16 mouse cellular contexts compared by ENCODE assay signal in genomic region chr16:10702399-10702798, GRCm38 (mm10).
DNase-seq lines count a peak whose midpoint lies in the region; ATAC-seq and TF ChIP-seq lines count a peak whose summit lies in the region.
"Had no signal": no experiment of that assay in that cellular context is flagged by ENCODE, and none has a peak within 500 bp of the region (broad histone marks: within the 10 kb centered on the region; RNA-seq: fewer than 3 reads in every experiment).

No protein-coding gene starts in this region.

- no peaks in the 10 kb centered on the region for H3K9me3 ChIP-seq in lung, postnatal 0 days (ENCODE audit: low read length)
- H3K9me3 ChIP-seq: hindbrain, embryonic 10.5 days; limb, embryonic 12.5 days; midbrain, embryonic 12.5 days had no signal

- no peak for TF ChIP-seq CTCF in lung, postnatal 0 days (IDR thresholded peaks at IDR 0.05)

- no peak overlapping the region for H3K9ac ChIP-seq in lung, postnatal 0 days (replicated peaks; ENCODE audit: low read depth)
- H3K9ac ChIP-seq: limb, embryonic 12.5 days; midbrain, embryonic 12.5 days had no signal

- no peaks in the 10 kb centered on the region for H3K27me3 ChIP-seq in lung, postnatal 0 days (replicated peaks; ENCODE audit: insufficient read depth, low read length)
- H3K27me3 ChIP-seq: limb, embryonic 12.5 days; midbrain, embryonic 12.5 days had no signal

- ATAC-seq in lung, postnatal 0 days = no peak

- H3K4me1 ChIP-seq in lung, postnatal 0 days (ENCODE audit: insufficient read depth, low read depth, low read length) = peaks cover 5% of the 10 kb centered on the region; the same call in 1 of the 2 replicates
- H3K4me1 ChIP-seq: midbrain, embryonic 12.5 days had no signal

- no peaks in the 10 kb centered on the region for H3K36me3 ChIP-seq in lung, postnatal 0 days (ENCODE audit: insufficient read depth, low read length)
- H3K36me3 ChIP-seq: hindbrain, embryonic 10.5 days; limb, embryonic 12.5 days; midbrain, embryonic 12.5 days had no signal

- H3K4me3 ChIP-seq in lung, postnatal 0 days (ENCODE audit: low read depth, low read length) = no peak overlapping the region
- H3K4me3 ChIP-seq: hindbrain, embryonic 10.5 days; limb, embryonic 12.5 days; midbrain, embryonic 12.5 days had no signal

- WGBS in lung, postnatal 0 days = 61% methylated on average over 2 of the region's 2 CpGs

- peak; percentile 56 for DNase-seq in embryo, embryonic 10.5 days (ENCODE audit: low spot score)
- DNase-seq in embryo, embryonic 9.5 days (ENCODE audit: extremely low spot score) = no peak
- peak; percentile 46 for DNase-seq in lung, postnatal 0 days (ENCODE audit: low spot score)
- no peak for DNase-seq in lung, postnatal 25 days (ENCODE audit: low spot score)
- peak; percentile 31 for DNase-seq in adrenal gland, postnatal 25 days
- DNase-seq in lung, postnatal 36 days = peak; percentile 53
- no peak for DNase-seq in T-cell, adult 2 months (ENCODE audit: low spot score)
- no peak for DNase-seq in right cerebral cortex, postnatal 4 days
- DNase-seq: B cell, adult 2 months; cerebellum, adult 18-20 months; spleen, adult 18-20 months had no signal

- no peak overlapping the region for H3K4me2 ChIP-seq in lung, postnatal 0 days (replicated peaks; ENCODE audit: low read depth, low read length)
- H3K4me2 ChIP-seq: heart, embryonic 11.5 days; limb, embryonic 12.5 days; midbrain, embryonic 12.5 days had no signal

- 0 out of 2 replicates have a peak, but pooled peaks have one; percentile 13 for TF ChIP-seq EP300 in lung, postnatal 0 days (IDR thresholded peaks at IDR 0.05)

- H3K27ac ChIP-seq in lung, postnatal 0 days (ENCODE audit: low read length) = no peak overlapping the region
- H3K27ac ChIP-seq: hindbrain, embryonic 10.5 days; limb, embryonic 12.5 days; midbrain, embryonic 12.5 days; stomach, postnatal 0 days had no signal

Comparison
In these comparisons a context has a peak if more than half of its experiments do, and no peak if none do; other contexts are left out.
1. DNase-seq: peak in embryo, embryonic 10.5 days (single experiment), lung, postnatal 0 days (single experiment), adrenal gland, postnatal 25 days (single experiment) and lung, postnatal 36 days (single experiment); none in embryo, embryonic 9.5 days (single experiment), lung, postnatal 25 days (single experiment), T-cell, adult 2 months (single experiment) and right cerebral cortex, postnatal 4 days (single experiment).